ENCODE assay signal across 14 mouse cellular contexts in the genomic region with DNA sequence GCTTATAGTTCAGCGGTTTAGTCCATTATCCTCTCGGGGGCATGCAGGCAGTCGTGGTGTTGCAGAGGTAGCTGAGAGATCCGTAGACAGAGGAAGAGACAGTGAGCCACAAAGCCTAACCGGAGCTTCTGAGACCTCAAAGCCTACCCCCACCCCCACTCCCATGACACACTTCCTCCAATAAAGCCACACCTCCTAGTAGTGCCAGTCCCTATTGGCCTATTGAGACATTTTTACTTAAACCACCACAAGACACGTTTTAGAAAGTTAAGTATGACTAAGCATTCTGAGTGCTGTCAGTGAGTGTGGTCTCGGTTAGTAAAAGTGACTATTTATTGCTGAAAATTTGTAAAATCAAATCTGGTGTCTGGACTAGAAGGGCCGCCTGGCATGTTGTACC.
DNase-seq lines count a peak whose midpoint lies in the region; ATAC-seq lines count a peak whose summit lies in the region.
"Had no signal": no experiment of that assay in that cellular context is flagged by ENCODE, and none has a peak within 500 bp of the region (broad histone marks: within the 10 kb centered on the region; RNA-seq: fewer than 3 reads in every experiment).

No protein-coding gene starts in this region.

- no peak overlapping the region for H3K4me2 ChIP-seq in liver, embryonic 16.5 days (ENCODE audit: low read depth, low read length)
- H3K4me2 ChIP-seq in hindbrain, embryonic 16.5 days (ENCODE audit: low read length), result no peak overlapping the region
- H3K4me2 ChIP-seq: intestine, embryonic 15.5 days; neural tube, embryonic 12.5 days; stomach, embryonic 15.5 days had no signal

- no peak overlapping the region for H3K27ac ChIP-seq in liver, embryonic 16.5 days (ENCODE audit: low read length)
- no peak overlapping the region for H3K27ac ChIP-seq in hindbrain, embryonic 16.5 days (ENCODE audit: low read depth, low read length)
- H3K27ac ChIP-seq: intestine, embryonic 15.5 days; neural tube, embryonic 12.5 days; stomach, embryonic 15.5 days had no signal

- H3K27me3 ChIP-seq in liver, embryonic 16.5 days (ENCODE audit: control insufficient read depth, insufficient read depth, low read depth, low read length), result no peaks in the 10 kb centered on the region
- no peaks in the 10 kb centered on the region for H3K27me3 ChIP-seq in hindbrain, embryonic 16.5 days (replicated peaks; ENCODE audit: control insufficient read depth, insufficient read depth, low read length)
- H3K27me3 ChIP-seq: intestine, embryonic 15.5 days; neural tube, embryonic 12.5 days; stomach, embryonic 15.5 days had no signal

- H3K36me3 ChIP-seq in liver, embryonic 16.5 days (ENCODE audit: control insufficient read depth, insufficient read depth), result no peaks in the 10 kb centered on the region
- no peaks in the 10 kb centered on the region for H3K36me3 ChIP-seq in hindbrain, embryonic 16.5 days (ENCODE audit: control insufficient read depth, insufficient read depth, low read length)
- H3K36me3 ChIP-seq: G1E; intestine, embryonic 15.5 days; limb, embryonic 10.5 days; neural tube, embryonic 12.5 days; stomach, embryonic 15.5 days had no signal

- 20% methylated on average over 8 of the region's 8 CpGs for WGBS in liver, embryonic 16.5 days (ENCODE audit: insufficient replicate concordance)
- 86% methylated on average over 8 of the region's 8 CpGs for WGBS in hindbrain, embryonic 16.5 days

- 0 out of 2 replicates have a peak, but pooled peaks have one; percentile 9 for ATAC-seq in liver, embryonic 16.5 days (ENCODE audit: low read depth)
- no peak; the same call in 1 of the 2 replicates for ATAC-seq in hindbrain, embryonic 16.5 days
- ATAC-seq: intestine, embryonic 15.5 days had no signal

- no peaks in the 10 kb centered on the region for H3K9me3 ChIP-seq in liver, embryonic 16.5 days (replicated peaks; ENCODE audit: control insufficient read depth, low read length)
- H3K9me3 ChIP-seq in hindbrain, embryonic 16.5 days (ENCODE audit: control insufficient read depth, low read length), result no peaks in the 10 kb centered on the region
- H3K9me3 ChIP-seq: G1E; intestine, embryonic 15.5 days; limb, embryonic 10.5 days; neural tube, embryonic 12.5 days; stomach, embryonic 15.5 days had no signal

- no peak overlapping the region for H3K9ac ChIP-seq in liver, embryonic 16.5 days (ENCODE audit: low read depth, low read length)
- no peak overlapping the region for H3K9ac ChIP-seq in hindbrain, embryonic 16.5 days (ENCODE audit: low read depth, low read length)
- H3K9ac ChIP-seq: intestine, embryonic 15.5 days; neural tube, embryonic 12.5 days; stomach, embryonic 15.5 days had no signal

- H3K4me1 ChIP-seq in liver, embryonic 16.5 days (ENCODE audit: control insufficient read depth, low read depth, low read length), result peaks cover 9% of the 10 kb centered on the region; the same call in 1 of the 2 replicates
- peaks cover 5% of the 10 kb centered on the region; the same call in 1 of the 2 replicates for H3K4me1 ChIP-seq in hindbrain, embryonic 16.5 days (ENCODE audit: control insufficient read depth, insufficient read depth, low read depth, low read length)

- DNase-seq in 3T3-L1 (ENCODE audit: low read depth, low spot score), result peak; percentile 26
- peak; percentile 89 for DNase-seq in T-cell, adult 2 months (ENCODE audit: low spot score)
- peak; percentile 66 to 75 for DNase-seq in natural killer cell, adult 2 months (ENCODE audit: low spot score in 2 of 2)
- no peak for DNase-seq in adrenal gland, postnatal 25 days
- DNase-seq in layer of hippocampus, adult 9-10 months (ENCODE audit: low spot score), result no peak
- DNase-seq in embryo, embryonic 11 days, result no peak
- DNase-seq: gastrocnemius, postnatal 25 days had no signal

- no peak overlapping the region for H3K4me3 ChIP-seq in liver, embryonic 16.5 days (ENCODE audit: low read depth, low read length)
- no peak overlapping the region for H3K4me3 ChIP-seq in hindbrain, embryonic 16.5 days (ENCODE audit: low read length)
- H3K4me3 ChIP-seq: intestine, embryonic 15.5 days; limb, embryonic 10.5 days; neural tube, embryonic 12.5 days; stomach, embryonic 15.5 days had no signal

Comparison
In these comparisons a context has a peak if more than half of its experiments do, and no peak if none do; other contexts are left out.
1. DNase-seq: peak in 3T3-L1 (single experiment), T-cell, adult 2 months (single experiment) and natural killer cell, adult 2 months (2 of 2); none in adrenal gland, postnatal 25 days (single experiment), layer of hippocampus, adult 9-10 months (single experiment) and embryo, embryonic 11 days (single experiment).